In the genomic region with DNA sequence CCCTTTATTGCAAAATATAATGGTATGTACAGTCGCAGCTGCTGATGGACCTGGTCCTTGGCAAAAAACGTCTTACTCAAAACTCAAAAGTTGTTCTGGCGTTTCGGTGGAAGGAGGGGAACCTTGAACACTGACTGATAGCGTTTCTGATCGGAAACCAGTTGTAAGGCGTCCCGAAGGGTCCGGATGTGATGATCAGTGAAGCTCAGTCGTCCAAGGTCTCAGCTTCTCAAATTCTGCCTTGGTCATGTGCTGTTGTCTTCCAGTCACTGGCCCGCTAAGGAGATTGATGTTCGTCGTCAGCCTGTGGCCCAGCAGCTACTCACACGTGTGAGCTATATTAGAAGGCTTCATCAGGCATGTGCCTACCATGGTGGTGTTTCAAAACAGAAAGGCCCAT, we compare ENCODE assay signal across 12 mouse cellular contexts.
"Had no signal": no experiment of that assay in that cellular context is flagged by ENCODE, and none has a peak within 500 bp of the region (broad histone marks: within the 10 kb centered on the region; RNA-seq: fewer than 3 reads in every experiment).

No protein-coding gene starts in this region.

- H3K9me3 ChIP-seq: kidney, embryonic 15.5 days; liver, embryonic 15.5 days; midbrain, embryonic 12.5 days had no signal

- ATAC-seq: intestine, embryonic 16.5 days; midbrain, embryonic 16.5 days had no signal

- DNase-seq: kidney, adult 2 months; kidney, postnatal 14 days; lung, postnatal 14 days; right cerebral cortex, adult 18-20 months; right cerebral cortex, postnatal 25 days; thymus, postnatal 4 days had no signal

- H3K36me3 ChIP-seq: kidney, embryonic 15.5 days; liver, embryonic 15.5 days; midbrain, embryonic 12.5 days had no signal

- H3K4me3 ChIP-seq: kidney, embryonic 15.5 days; liver, embryonic 15.5 days; midbrain, embryonic 12.5 days had no signal

- H3K27me3 ChIP-seq: kidney, embryonic 15.5 days; liver, embryonic 15.5 days; midbrain, embryonic 12.5 days had no signal

- H3K9ac ChIP-seq: kidney, embryonic 15.5 days; liver, embryonic 15.5 days; midbrain, embryonic 12.5 days had no signal

- H3K4me1 ChIP-seq: kidney, embryonic 15.5 days; liver, embryonic 15.5 days; midbrain, embryonic 12.5 days had no signal

- H3K4me2 ChIP-seq: kidney, embryonic 15.5 days; liver, embryonic 11.5 days; liver, embryonic 15.5 days; midbrain, embryonic 12.5 days had no signal

- H3K27ac ChIP-seq: liver, embryonic 15.5 days; midbrain, embryonic 12.5 days had no signal
